Mouse (Mus musculus) left cerebral cortex, adult 8-10 months (tissue): Measurements from ENCODE around the gene Tab2. TPM values are rescaled to one million over a fixed set of nuclear protein-coding genes. Genes with fewer than 3 reads are reported as not detected.

Experiments
- DNase-seq, 2 experiments: peaks; one replicate each; pipeline ENCODE4 v3.0.0; 2022; ENCODE audit warnings: low spot score in 2 of 2
- total RNA-seq, 4 experiments: library from RNA; stranded (reverse); gene quantifications; 2 replicates each; pipeline ENCODE4 v1.2.4; 2022

The Tab2 gene
- total RNA-seq = 10 to 100 TPM; 56.0 to 59.9 (median 57.3) TPM

DNA sequence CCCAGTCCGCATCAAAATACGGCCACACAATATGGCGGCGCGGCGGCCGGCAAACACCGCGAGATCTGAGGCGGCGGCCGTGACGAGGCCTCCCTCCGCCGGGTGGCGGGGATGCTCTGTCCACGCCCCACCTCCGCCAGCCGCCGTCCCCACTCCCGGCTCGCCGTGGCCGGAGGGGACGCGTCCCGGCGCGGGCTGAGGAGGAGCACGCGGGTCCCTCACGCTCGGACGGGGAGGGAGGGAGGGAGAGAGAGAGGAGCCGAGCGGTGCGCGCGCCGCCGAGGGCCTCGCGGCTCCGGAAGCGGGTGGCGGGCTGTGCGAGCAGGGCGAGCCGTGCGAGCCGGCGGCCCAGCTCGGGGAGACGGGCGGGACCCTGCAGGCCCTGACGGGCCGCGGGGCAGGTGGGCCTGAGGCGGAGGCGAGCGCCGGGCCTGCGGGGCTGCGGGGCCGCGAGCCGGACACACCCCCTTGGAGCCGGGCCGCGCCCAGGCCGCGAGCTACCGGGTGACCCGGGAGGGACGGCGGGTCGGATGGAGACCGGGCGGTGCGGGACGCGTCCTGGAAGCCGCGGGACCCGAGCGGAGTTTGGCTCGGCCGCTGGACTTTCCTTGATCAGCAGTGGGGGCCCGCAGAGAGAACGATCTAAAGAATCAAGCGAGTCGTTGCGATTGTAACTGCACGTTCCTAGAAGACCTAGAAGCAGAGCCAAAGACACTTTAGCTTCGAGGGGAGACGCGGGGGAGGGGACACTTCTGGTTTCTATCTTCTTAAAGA lies at the start of gene Tab2:
TSS of gene Tab2 (minus strand) at position 3 of the 774 bp plus-strand sequence.
- DNase-seq = peak; percentile 75 to 91

- no peak for DNase-seq
Measured at GRCm38 (mm10) chr10:7992258-7992919, 36.4 kb upstream of the Tab2 start.

GRCm38 (mm10) chr10:7991596-7991995 lies 35.6 kb upstream of the Tab2 start:
- DNase-seq = no peak

DNA sequence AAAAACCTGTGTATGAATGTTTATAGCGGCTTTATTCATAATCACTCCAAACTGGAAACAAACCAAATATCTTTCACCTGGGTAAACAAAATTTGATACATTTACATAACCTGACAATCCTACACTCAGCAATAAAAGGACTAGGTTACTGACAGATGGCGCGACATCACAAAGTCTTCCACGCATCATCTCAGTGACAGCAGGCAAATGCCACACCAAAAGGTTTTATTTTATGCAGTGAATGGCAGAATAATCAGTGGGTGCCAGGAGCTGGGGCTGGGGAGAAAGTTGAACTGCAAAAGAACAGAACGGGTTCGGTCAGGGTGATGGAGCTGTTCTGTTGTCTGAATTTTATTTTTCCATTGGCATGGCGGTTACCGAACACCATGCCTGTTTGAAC lies 31.5 kb upstream of the Tab2 start:
- DNase-seq = no peak

DNA sequence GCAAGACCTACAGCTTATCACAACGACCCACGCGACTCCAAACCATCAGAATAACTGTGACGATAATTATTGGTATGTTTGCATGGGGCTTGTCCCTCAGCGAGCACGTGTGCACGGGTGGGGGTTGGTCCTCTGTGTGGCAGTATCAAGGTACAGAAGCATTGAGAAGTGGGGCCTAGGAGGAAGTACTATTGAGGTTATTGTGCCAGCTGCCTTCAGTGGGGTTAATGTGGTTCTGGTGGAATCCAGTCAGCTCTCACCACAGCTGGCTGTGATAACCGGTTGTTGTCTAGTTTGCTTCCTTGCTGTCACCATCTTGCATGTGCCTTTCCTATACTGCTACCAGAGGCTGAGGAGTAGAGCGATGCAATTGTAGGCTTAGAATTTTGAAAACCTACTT lies 20.4 kb upstream of the Tab2 start:
- DNase-seq = no peak

GRCm38 (mm10) chr10:7968747-7969280 lies 12.8 kb upstream of the Tab2 start:
- DNase-seq = no peak

DNA sequence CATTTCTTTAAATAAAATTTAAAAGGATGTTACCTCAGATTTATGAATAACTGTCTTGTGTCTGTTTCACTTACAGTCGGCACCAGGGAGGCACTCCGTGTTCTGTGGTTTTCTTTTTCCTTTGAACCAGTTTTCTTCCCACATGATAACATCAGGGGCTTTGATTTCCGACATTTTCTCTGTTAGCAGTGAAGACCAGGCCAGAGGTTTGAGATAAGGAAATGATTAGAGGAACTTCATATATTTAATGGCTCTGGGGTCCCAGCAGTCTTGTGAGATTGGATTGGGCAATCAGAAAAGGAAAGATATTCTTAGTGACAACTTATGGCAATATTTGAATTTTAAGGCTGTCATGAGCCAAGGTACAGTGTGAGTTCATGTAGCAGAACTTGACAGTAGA lies 11.1 kb upstream of the Tab2 start:
- no peak for DNase-seq

GRCm38 (mm10) chr10:7959073-7959472 lies 3.0 kb upstream of the Tab2 start:
- peak in 1 of 2 experiments; percentile 39 for DNase-seq

DNA sequence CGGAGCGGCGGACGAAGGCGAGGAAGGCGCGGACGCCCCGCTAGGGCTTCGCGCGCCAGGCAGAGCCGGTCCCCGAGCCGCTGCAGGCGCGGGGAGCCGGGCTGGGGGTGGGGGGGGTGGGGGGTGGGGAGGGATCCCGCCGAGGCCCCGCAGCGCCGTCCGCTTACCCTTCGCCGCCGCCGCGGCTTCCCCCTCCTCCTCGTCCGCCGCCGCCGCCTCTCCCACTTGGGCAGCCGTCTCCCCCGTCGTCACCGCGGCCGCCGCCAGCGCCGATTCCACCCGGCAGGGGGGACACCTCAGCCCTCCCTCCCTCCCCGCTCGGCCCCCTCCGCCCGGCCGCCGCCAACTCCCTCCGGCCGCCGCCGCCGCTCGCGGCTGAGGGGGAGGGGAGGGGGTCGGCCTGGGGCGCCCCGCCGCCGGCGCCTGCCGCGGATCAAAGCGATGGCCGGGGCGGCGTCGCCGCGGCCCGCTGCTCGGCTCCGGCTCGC lies 352 bp downstream of the Tab2 start:
- peak; percentile 21 to 26 for DNase-seq

DNA sequence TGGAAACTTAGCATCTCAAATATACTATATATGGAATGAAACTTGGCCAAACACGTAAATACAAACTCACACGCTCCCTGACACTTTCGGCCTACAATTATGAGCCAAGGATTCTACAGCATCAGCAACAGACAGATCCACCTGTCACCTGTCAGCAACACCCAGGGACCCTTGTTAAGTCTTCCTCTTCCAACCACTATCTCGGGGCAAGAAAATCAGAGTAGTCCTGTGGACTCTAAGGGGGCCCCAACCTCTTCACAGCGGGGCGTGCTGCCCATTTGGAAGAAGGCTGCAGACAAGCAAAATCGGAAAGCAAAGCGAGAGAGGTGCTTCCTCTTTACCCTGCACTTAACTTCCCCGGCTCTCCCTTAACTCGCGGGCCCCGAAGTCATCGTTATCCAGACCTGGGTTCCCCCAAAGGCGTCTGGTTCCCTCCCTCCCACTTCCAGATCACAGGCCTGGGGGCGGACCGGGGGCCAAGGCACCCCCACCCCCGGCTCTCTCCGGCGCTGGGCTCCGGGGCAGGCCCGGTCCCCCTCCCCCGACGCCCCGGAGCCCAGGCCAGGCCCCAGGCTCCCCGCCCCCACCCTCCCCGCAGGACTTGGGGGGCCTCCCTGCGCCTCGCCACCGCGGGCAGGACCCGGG lies 919 bp downstream of the Tab2 start:
- peak in 1 of 2 experiments; percentile 14 for DNase-seq

- DNase-seq = no peak
Measured at GRCm38 (mm10) chr10:7954627-7954988, 1.4 kb downstream of the Tab2 start.

DNA sequence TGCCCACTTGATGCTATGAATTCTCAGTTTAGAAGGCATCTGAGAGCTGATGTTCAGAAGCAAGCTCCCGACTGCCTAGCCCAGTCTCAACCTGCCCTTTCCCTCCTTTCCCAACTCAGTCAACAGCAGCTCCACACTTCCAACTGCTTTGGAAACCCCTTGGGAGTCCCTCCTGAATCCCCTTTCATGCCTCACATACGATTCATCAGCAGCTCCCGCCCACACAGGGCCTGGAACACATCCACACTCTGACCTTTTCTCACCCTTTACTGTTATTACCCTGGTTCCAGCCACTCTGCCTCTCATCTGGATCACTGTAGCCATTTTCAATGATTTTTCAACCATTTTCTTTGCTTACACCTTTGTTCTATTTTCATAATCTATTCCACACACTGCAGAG lies 13.0 kb downstream of the Tab2 start:
- DNase-seq = no peak

- no peak for DNase-seq
Measured at GRCm38 (mm10) chr10:7936556-7937192, 19.4 kb downstream of the Tab2 start.

- no peak for DNase-seq
Measured at GRCm38 (mm10) chr10:7932958-7933357, 23.1 kb downstream of the Tab2 start.

DNA sequence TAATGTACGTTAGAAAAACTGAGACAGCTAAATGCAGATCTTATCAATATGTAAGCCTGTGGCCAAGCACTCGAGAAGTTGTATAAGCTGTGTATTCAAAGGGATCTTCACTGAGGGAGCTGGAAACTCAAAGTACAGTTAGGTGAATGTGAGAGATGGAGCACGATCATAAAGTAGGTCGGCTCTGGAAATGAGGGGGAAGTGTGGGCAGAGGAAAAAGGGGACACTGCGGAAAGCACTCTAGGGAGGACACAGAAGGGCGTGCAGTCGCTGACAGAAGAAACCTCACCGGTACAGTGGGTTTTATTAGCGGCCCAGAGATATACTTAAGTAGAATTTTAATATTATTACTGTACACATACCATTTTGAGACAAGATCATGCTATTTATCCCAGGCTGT lies 27.0 kb downstream of the Tab2 start:
- DNase-seq = no peak

DNA sequence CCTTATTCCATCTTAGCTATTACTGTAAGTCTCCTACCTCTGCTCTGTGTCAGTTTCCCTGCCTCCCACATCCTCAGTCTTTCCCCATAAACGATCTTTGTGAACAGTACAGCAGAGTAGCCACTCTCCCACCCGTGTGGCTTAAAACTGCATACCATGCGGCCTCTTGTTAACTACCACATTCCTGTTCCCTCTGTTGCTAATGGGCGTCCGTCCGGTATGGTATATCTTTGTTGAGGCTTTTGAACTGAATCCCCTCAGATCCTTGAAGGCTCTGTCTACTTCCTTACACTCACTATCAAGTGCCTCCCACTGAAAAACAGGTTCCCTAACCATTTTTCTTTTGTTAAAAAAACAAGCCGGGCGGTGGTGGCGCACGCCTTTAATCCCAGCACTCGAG lies 30.5 kb downstream of the Tab2 start:
- no peak for DNase-seq

DNA sequence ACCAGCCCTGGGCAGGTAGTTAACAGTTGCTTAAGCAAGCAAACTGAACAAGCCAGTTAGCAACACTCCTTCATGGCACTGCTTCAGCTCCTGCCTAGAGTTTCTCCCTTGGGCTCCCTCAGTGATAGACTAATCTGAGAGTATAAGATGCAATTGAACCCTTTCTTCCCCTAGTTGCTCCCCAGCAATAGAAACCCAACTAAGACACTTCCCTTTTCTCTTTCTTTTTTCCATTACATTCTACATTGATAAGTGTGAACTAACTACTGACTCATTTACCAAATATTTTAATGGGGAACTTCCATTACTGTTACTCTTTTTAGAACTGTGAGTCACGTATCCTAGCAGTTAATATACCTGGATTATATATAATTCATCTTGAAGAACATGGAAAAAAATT lies 32.6 kb downstream of the Tab2 start:
- DNase-seq = no peak

GRCm38 (mm10) chr10:7911268-7911667 lies 44.8 kb downstream of the Tab2 start:
- no peak for DNase-seq

- DNase-seq = no peak
Measured at GRCm38 (mm10) chr10:7907151-7907550, 48.9 kb downstream of the Tab2 start.

GRCm38 (mm10) chr10:7904157-7904556 lies 51.9 kb downstream of the Tab2 start:
- no peak for DNase-seq
